Mouse (Mus musculus) layer of hippocampus, adult 8-10 months (tissue): Measurements from ENCODE around the gene Ano8. TPM values are rescaled to one million over a fixed set of nuclear protein-coding genes. Genes with fewer than 3 reads are reported as not detected.
"Not testable (repeated sequence)": the region's sequence is repeated elsewhere in the genome, so short reads cannot be mapped to it uniquely, and the experiment has no call there.

Experiments used
- DNase-seq, 2 experiments: peaks; one replicate each; pipeline ENCODE4 v3.0.0; 2022; ENCODE audit warnings: low spot score in 2 of 2
- total RNA-seq, 4 experiments: library from RNA; stranded (reverse); gene quantifications; 2 replicates each; pipeline ENCODE4 v1.2.4; 2022

Gene Ano8
- total RNA-seq, 4 experiments from 2014 or later: 48.4 to 55.9 (median 51.6) TPM

DNA sequence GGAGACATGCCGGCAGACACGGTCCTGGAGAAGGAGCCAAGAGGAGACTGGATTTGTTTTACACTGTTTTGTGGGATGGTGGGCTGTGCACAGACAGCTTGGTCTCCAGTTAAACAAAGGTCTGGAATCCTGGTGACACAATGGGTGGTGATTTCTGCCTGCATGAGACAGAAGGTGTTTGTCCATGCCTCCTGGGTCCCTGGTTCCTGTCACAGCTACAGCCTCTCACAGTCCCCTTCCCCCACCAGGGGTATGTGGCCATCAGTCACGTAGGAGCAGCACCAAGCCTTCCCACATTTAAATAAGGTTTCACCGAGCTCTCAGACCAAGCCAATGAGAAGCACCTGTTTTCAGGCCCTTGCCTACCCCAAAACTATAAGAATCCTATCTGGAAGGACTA lies 34.4 kb downstream of the Ano8 start:
- no peak for DNase-seq

DNA sequence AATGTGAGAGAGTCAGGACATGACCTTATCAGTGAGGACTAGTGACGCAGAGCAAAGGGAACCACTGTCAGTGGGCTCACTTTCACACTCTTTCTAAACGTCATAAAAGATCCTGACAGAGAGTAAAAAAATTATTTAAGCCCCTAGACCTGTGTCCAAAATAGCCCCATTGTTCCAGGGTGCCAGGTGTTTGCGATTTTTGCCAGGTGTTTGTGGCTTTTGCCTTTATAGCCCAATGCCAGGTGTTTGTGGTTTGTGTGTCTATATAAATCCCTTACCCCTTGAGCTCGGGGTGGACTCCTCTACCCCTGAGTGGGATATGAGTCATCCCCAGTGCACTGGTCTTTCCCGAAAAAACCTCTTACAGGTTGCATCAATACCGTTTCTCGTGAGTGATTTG lies 40.7 kb downstream of the Ano8 start:
- no peak for DNase-seq

DNA sequence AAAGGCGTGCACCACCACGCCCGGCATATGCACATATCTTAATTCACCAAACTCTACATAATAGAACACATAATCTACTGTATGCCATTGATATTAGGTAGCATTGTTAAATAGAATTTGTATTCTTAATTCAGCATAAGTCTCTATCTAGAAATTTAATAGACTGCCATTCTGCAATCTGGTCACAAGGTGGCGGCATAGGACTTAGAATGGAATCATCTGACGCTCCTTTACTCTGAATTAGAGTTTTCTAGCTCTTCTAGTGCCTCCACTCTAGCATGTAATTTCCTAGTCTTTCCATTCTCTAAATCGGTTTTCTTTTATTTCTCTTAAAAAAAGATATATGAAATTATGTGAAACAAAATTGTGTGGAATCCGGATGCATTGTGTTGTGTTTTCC lies 44.4 kb downstream of the Ano8 start:
- DNase-seq: no peak

DNA sequence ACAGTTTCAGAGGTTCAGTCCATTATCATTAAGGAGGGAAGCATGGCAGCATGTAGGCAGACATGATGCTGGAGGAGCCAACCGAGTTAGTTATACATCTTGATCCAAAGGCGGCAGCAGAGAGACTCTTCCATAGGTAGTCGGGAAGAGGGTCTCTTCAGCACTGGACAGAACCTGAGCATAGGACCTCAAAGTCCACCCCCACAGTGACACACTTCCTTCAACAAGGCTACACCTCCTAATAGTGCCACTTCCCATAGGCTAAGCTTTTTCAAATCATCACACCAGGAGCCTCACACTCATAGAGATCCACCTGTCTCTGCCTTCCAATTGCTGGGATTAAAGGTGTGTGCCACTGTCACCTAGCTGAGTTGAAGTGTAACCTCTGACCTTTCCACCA lies 48.7 kb downstream of the Ano8 start:
- no peak for DNase-seq

DNA sequence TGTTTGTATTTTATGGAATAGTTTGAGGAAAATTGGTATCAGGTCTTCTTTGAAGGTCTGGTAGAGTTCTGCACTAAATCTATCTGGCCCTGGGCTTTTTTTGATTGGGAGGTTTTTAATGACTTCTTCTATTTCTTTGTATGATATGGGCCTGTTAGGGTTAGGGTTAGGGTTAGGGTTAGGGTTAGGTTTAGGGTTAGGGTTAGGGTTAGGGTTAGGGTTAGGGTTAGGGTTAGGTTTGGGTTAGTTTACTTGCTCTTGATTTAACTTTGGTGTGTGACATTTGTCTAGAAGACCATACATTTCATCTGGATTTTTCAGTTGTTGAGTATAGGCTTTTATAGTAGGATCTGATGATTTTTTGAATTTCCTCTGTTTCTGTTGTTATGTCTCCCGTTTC lies 52.8 kb downstream of the Ano8 start:
- not testable (repeated sequence) for DNase-seq

Other genes starting within 250 kb of the Ano8 start
- 10 to 100 TPM; 32.0 to 43.6 (median 36.9) TPM for gene Myo9b, start 213.2 kb downstream of the Ano8 start, total RNA-seq
- 10 to 100 TPM in 2 of 4 experiments, 1 to 10 TPM in 2; 9.2 to 13.0 (median 10.4) TPM for gene Haus8, start 213.0 kb downstream of the Ano8 start, total RNA-seq
- gene Use1, start 119.1 kb downstream of the Ano8 start, total RNA-seq: 100 to 1,000 TPM in 3 of 4 experiments, 10 to 100 TPM in 1; 98.8 to 130 (median 117) TPM
- 10 to 100 TPM; 10.3 to 15.9 (median 14.1) TPM for gene Ocel1, start 114.7 kb downstream of the Ano8 start, total RNA-seq
- gene Nr2f6, start 104.0 kb downstream of the Ano8 start, total RNA-seq: 10 to 100 TPM; 38.7 to 46.1 (median 41.2) TPM
- 1 to 10 TPM; 3.5 to 4.9 (median 4.1) TPM for gene Ushbp1, start 90.2 kb downstream of the Ano8 start, total RNA-seq
- gene Babam1, start 89.1 kb downstream of the Ano8 start, total RNA-seq: 100 to 1,000 TPM in 3 of 4 experiments, 10 to 100 TPM in 1; 95.9 to 110 (median 108) TPM
- gene Ankle1, start 80.0 kb downstream of the Ano8 start, total RNA-seq: under 1 TPM; 0.18 to 0.72 (median 0.27) TPM
- gene Abhd8, start 22.3 kb downstream of the Ano8 start, total RNA-seq: 100 to 1,000 TPM; 200 to 255 (median 229) TPM
- gene Mrpl34, start 21.0 kb downstream of the Ano8 start, total RNA-seq: 10 to 100 TPM; 38.6 to 47.2 (median 46.2) TPM
- 10 to 100 TPM; 74.9 to 82.2 (median 79.0) TPM for gene Dda1, start 16.8 kb downstream of the Ano8 start, total RNA-seq
- gene Gtpbp3, start 2.1 kb upstream of the Ano8 start, total RNA-seq: 10 to 100 TPM; 28.8 to 42.3 (median 32.5) TPM
- 1 to 10 TPM; 6.2 to 9.6 (median 7.4) TPM for gene Plvap, start 25.8 kb upstream of the Ano8 start, total RNA-seq
- gene Ccdc194, start 39.7 kb upstream of the Ano8 start, total RNA-seq: not detected
- 10 to 100 TPM in 2 of 4 experiments, 1 to 10 TPM in 2; 4.1 to 23.3 (median 8.6) TPM for gene Bst2, start 51.5 kb upstream of the Ano8 start, total RNA-seq
- gene Mvb12a, start 57.0 kb upstream of the Ano8 start, total RNA-seq: 10 to 100 TPM; 32.6 to 43.7 (median 36.8) TPM
- 1 to 10 TPM in 1 of 4 experiments, under 1 TPM in 3; 0.27 to 1.3 (median 0.54) TPM for gene Tmem221, start 72.9 kb upstream of the Ano8 start, total RNA-seq
- under 1 TPM in 2 of 4 experiments, not detected in 2; 0.14 to 0.28 TPM for gene Nxnl1, start 80.6 kb upstream of the Ano8 start, total RNA-seq
- gene Slc27a1, start 82.9 kb upstream of the Ano8 start, total RNA-seq: 100 to 1,000 TPM; 107 to 130 (median 117) TPM
- 10 to 100 TPM; 29.1 to 38.5 (median 33.6) TPM for gene Pgls, start 106.2 kb upstream of the Ano8 start, total RNA-seq
- 1 to 10 TPM; 2.0 to 4.6 (median 3.5) TPM for gene Fam129c, start 111.7 kb upstream of the Ano8 start, total RNA-seq
- 10 to 100 TPM; 53.2 to 59.7 (median 53.8) TPM for gene Colgalt1, start 125.0 kb upstream of the Ano8 start, total RNA-seq
- gene Unc13a, start 185.8 kb upstream of the Ano8 start, total RNA-seq: 100 to 1,000 TPM; 219 to 265 (median 239) TPM
- gene Jak3, start 190.3 kb upstream of the Ano8 start, total RNA-seq: 10 to 100 TPM in 1 of 4 experiments, 1 to 10 TPM in 3; 4.6 to 10.5 (median 7.9) TPM
- gene Insl3, start 203.3 kb upstream of the Ano8 start, total RNA-seq: 1 to 10 TPM; 2.1 to 6.9 (median 2.6) TPM
- gene B3gnt3, start 215.8 kb upstream of the Ano8 start, total RNA-seq: under 1 TPM; 0.47 to 0.93 (median 0.56) TPM
- 100 to 1,000 TPM in 3 of 4 experiments, 10 to 100 TPM in 1; 92.1 to 120 (median 112) TPM for gene Fcho1, start 239.8 kb upstream of the Ano8 start, total RNA-seq